8 mouse cellular contexts compared by ENCODE assay signal in genomic region chr17:31520895-31521294, GRCm38 (mm10). TPM values are rescaled to one million over a fixed set of nuclear protein-coding genes. Genes with fewer than 3 reads are reported as not detected.
DNase-seq lines count a peak whose midpoint lies in the region; ATAC-seq and TF ChIP-seq lines count a peak whose summit lies in the region.

No protein-coding gene starts in this region.

- H3K27ac ChIP-seq in intestine, postnatal 0 days (ENCODE audit: low read depth, low read length) = peak overlapping the region; percentile 81
- no peak overlapping the region for H3K27ac ChIP-seq in liver, embryonic 15.5 days (replicated peaks)

- peak; percentile 36 for DNase-seq in ovary, adult 18-20 months (ENCODE audit: low spot score)
- DNase-seq in ovary, postnatal 10 days (ENCODE audit: low spot score) = no peak
- DNase-seq in cerebellum, adult 9-10 months = peak; percentile 88
- peak; percentile 50 for DNase-seq in gastrocnemius, postnatal 25 days
- DNase-seq in retina, postnatal 1 day = peak; percentile 80

- H3K27me3 ChIP-seq in intestine, postnatal 0 days (replicated peaks; ENCODE audit: control insufficient read depth, insufficient read depth, low read length) = no peaks in the 10 kb centered on the region
- peaks cover 11% of the 10 kb centered on the region; the same call in 1 of the 2 replicates for H3K27me3 ChIP-seq in liver, embryonic 15.5 days

- H3K4me3 ChIP-seq in intestine, postnatal 0 days (ENCODE audit: low read depth, low read length) = peak overlapping the region; percentile 92
- H3K4me3 ChIP-seq in liver, embryonic 15.5 days (replicated peaks) = peak overlapping the region; percentile 85

- 15% methylated on average over 3 of the region's 3 CpGs for WGBS in intestine, postnatal 0 days
- 22% methylated on average over 3 of the region's 3 CpGs for WGBS in liver, embryonic 15.5 days (ENCODE audit: insufficient replicate concordance)

- no peak for ATAC-seq in intestine, postnatal 0 days
- no peak for ATAC-seq in liver, embryonic 15.5 days (ENCODE audit: insufficient read depth)
- ATAC-seq in frontal cortex, adult (ENCODE audit: low TSS enrichment) = no peak

- H3K4me1 ChIP-seq in intestine, postnatal 0 days (replicated peaks; ENCODE audit: control insufficient read depth, insufficient read depth, low read length) = 0 out of 2 replicates have a peak, but pooled peaks cover 4% of the 10 kb centered on the region
- peaks cover 25% of the 10 kb centered on the region for H3K4me1 ChIP-seq in liver, embryonic 15.5 days (replicated peaks)

- peak overlapping the region; percentile 65 for H3K9ac ChIP-seq in intestine, postnatal 0 days (ENCODE audit: low read depth, low read length)
- H3K9ac ChIP-seq in liver, embryonic 15.5 days = peak overlapping the region; percentile 75; the same call in 1 of the 2 replicates

- no peaks in the 10 kb centered on the region for H3K9me3 ChIP-seq in intestine, postnatal 0 days (ENCODE audit: control insufficient read depth)
- no peaks in the 10 kb centered on the region for H3K9me3 ChIP-seq in liver, embryonic 15.5 days (replicated peaks)

- peaks cover 10% of the 10 kb centered on the region for H3K36me3 ChIP-seq in intestine, postnatal 0 days (ENCODE audit: control insufficient read depth, insufficient read depth)
- peaks cover 22% of the 10 kb centered on the region for H3K36me3 ChIP-seq in liver, embryonic 15.5 days (replicated peaks)

- peak overlapping the region; percentile 88 for H3K4me2 ChIP-seq in intestine, postnatal 0 days (replicated peaks; ENCODE audit: low read depth)
- H3K4me2 ChIP-seq in liver, embryonic 15.5 days = peak overlapping the region; percentile 92

- no peak for TF ChIP-seq CTCF in intestine, postnatal 0 days (IDR thresholded peaks at IDR 0.05; ENCODE audit: low read depth)

RNA-seq across cellular contexts. Expression of gene Ndufv3, which starts 1.0 kb away (rescaled TPM):
- total RNA-seq in gastrocnemius, postnatal 25 days (2021) = 100 to 1,000 TPM; 458 to 461 TPM
- 534 and 558 TPM in 2 replicates for polyA plus RNA-seq in intestine, postnatal 0 days (2015; fragmentation: Nextera tagmentation; extraction: Ambion mirVana)
- 160 TPM in 2 replicates for polyA plus RNA-seq in liver, embryonic 15.5 days (2015; fragmentation: Nextera tagmentation; extraction: Ambion mirVana)

RNA-seq across cellular contexts. Expression of gene Wdr4, which starts 1.1 kb away (rescaled TPM):
- total RNA-seq in gastrocnemius, postnatal 25 days (2021) = 1 to 10 TPM; 5.1 to 6.7 TPM
- polyA plus RNA-seq in intestine, postnatal 0 days (2015; fragmentation: Nextera tagmentation; extraction: Ambion mirVana) = 11.7 and 12.5 TPM in 2 replicates
- polyA plus RNA-seq in liver, embryonic 15.5 days (2015; fragmentation: Nextera tagmentation; extraction: Ambion mirVana) = 21.4 and 23.8 TPM in 2 replicates

RNA-seq across cellular contexts. Expression of gene Pknox1, which starts 43.6 kb away (rescaled TPM):
- 1 to 10 TPM; 5.9 to 7.0 TPM for total RNA-seq in gastrocnemius, postnatal 25 days (2021)
- polyA plus RNA-seq in intestine, postnatal 0 days (2015; fragmentation: Nextera tagmentation; extraction: Ambion mirVana) = 10.3 and 11.2 TPM in 2 replicates
- polyA plus RNA-seq in liver, embryonic 15.5 days (2015; fragmentation: Nextera tagmentation; extraction: Ambion mirVana) = 9.8 and 10.1 TPM in 2 replicates
